Mouse (Mus musculus): ENCODE data around the gene Fntb. TPM values are rescaled to one million over a fixed set of nuclear protein-coding genes. Genes with fewer than 3 reads are reported as not detected.
"Not testable (repeated sequence)": the region's sequence is repeated elsewhere in the genome, so short reads cannot be mapped to it uniquely, and the experiment has no call there.

Gene Fntb
- polyA plus RNA-seq, 1 experiment from 2014 or later, result 40.2 TPM

DNA sequence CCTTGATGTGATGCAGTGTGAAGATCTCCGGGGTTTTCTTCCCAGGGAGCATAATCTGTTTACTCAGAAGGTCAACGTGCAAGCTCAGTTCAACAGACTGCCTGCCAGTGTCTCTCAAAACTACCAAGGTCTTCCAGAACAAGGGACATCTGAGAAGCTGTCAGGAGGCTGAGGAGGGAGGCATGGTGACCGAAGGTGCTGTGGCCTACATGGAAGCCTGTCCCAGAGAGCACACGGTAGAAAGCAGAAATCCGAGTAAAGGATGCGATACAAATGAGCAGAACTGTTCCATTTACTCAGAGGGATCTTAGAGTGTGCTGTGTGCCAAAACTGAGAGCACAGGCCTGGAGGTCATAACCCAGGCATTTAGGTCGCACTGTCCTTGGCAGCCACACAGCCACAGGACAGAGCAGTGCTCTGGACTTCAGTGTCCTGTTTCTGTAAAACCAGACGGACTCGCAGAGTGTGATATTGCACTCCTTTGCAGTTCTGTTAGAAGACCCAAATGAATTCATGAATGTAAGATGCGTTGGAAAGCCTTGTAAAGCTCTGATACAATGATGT, 18.7 kb downstream of the Fntb start:
- H3K9me3 ChIP-seq (ENCODE audit: control insufficient read depth, low read length), result no peaks in the 10 kb centered on the region
- WGBS, result 79% methylated on average over 10 of the region's 10 CpGs
- no peak overlapping the region for H3K4me2 ChIP-seq (ENCODE audit: low read depth, low read length)
- no peaks in the 10 kb centered on the region for H3K27me3 ChIP-seq (ENCODE audit: control insufficient read depth, insufficient read depth, low read length)
- H3K4me1 ChIP-seq (ENCODE audit: control insufficient read depth, insufficient read depth, low read length), result no peaks in the 10 kb centered on the region
- ATAC-seq (ENCODE audit: low read depth), result no peak
- no peak overlapping the region for H3K9ac ChIP-seq (replicated peaks; ENCODE audit: low read depth, low read length)
- no peak overlapping the region for H3K27ac ChIP-seq (ENCODE audit: low read depth, low read length)
- H3K36me3 ChIP-seq (ENCODE audit: control insufficient read depth, insufficient read depth, low read length), result no peaks in the 10 kb centered on the region
- no peak overlapping the region for H3K4me3 ChIP-seq (ENCODE audit: low read depth, low read length)

DNA sequence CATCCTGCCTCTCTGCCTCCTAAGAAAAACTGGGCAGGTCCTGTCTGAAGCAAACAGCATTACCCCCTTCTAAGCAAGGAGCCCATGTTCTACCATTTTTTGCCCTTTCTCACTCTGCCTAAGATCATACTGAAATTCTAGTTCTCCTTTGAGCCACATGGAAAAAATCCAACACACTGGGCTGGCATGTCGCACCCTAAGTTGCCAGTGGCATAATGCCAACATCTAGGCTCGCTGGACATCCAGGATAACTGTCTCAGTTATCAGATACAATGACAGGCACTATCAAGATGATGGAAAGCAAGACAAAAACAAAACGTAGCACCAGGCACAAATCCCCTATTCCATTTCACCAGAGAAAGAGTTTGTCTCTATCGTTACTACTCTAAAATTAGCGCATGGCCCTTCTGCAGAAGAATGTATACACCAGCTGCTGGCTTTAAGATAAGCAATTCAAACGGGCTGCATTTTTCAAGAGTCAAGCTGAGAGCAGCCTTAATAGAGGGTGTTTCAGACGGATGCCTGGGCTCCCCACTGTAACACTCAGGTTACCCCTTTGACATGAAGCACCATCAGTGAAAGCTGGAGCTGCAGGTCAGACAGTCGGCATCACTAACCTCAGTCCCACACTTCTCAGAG, 25.2 kb downstream of the Fntb start:
- no peak overlapping the region for H3K9ac ChIP-seq (replicated peaks; ENCODE audit: low read depth, low read length)
- WGBS, result 60% methylated on average over 8 of the region's 8 CpGs
- H3K4me1 ChIP-seq (ENCODE audit: control insufficient read depth, insufficient read depth, low read length), result no peaks in the 10 kb centered on the region
- no peaks in the 10 kb centered on the region for H3K9me3 ChIP-seq (ENCODE audit: control insufficient read depth, low read length)
- no peak overlapping the region for H3K4me3 ChIP-seq (ENCODE audit: low read depth, low read length)
- no peak for ATAC-seq (ENCODE audit: low read depth)
- no peak overlapping the region for H3K4me2 ChIP-seq (ENCODE audit: low read depth, low read length)
- no peaks in the 10 kb centered on the region for H3K36me3 ChIP-seq (ENCODE audit: control insufficient read depth, insufficient read depth, low read length)
- no peaks in the 10 kb centered on the region for H3K27me3 ChIP-seq (ENCODE audit: control insufficient read depth, insufficient read depth, low read length)
- H3K27ac ChIP-seq (ENCODE audit: low read depth, low read length), result no peak overlapping the region

DNA sequence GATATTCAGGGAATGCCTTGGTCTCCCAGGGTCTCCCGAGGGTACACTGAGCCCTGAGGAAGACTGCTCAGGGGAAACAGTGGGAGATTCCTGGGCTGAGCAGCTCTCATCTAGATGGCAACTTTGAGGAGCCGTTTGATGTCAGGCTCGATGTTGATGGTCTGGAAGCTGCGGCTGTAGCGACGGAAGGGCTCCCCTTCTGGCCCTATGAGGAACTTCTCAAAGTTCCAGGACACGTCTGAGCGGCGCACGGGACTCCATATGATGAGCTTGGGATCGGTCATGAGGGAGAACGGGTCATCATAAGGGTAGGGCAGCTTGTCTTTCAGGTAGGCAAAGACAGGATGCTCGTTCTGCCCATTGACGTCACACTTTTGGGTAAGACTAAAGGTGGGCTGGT, 27.2 kb downstream of the Fntb start:
- H3K4me3 ChIP-seq (ENCODE audit: low read depth, low read length); ATAC-seq (ENCODE audit: low read depth); H3K4me2 ChIP-seq (ENCODE audit: low read depth, low read length); H3K36me3 ChIP-seq (ENCODE audit: control insufficient read depth, insufficient read depth, low read length); H3K9me3 ChIP-seq (ENCODE audit: control insufficient read depth, low read length); H3K27me3 ChIP-seq (ENCODE audit: control insufficient read depth, insufficient read depth, low read length); H3K9ac ChIP-seq (replicated peaks; ENCODE audit: low read depth, low read length); H3K27ac ChIP-seq (ENCODE audit: low read depth, low read length); H3K4me1 ChIP-seq (ENCODE audit: control insufficient read depth, insufficient read depth, low read length): not testable (repeated sequence)
- WGBS, result 50% methylated on average over 14 of the region's 14 CpGs

DNA sequence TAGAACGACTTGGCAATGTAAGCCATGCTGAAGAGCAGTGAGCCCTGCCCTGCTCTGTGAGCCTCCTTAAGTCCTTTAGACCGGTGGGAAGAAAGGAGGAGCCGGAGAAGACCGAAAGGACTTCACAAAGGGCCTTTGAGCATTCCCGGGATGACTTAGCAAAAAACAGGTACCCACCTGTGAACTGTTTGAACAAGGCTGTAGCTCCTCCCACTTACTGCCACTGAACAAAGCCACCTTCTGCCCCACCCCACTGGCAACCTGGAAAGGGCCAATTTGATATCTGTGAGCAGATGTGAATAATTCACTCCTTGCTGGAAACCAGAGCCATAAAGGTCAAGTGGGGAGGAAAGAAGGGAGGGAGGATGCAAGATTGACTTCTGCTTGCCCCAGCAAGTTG, 30.0 kb downstream of the Fntb start, which contains the start of gene Gpx2:
Gene Gpx2, minus strand, starts transcription at position 205 of the 400 bp plus-strand sequence.
- 83% methylated on average over 5 of the region's 5 CpGs for WGBS
- no peaks in the 10 kb centered on the region for H3K36me3 ChIP-seq (ENCODE audit: control insufficient read depth, insufficient read depth, low read length)
- no peak within 1 kb of the TSS for H3K9ac ChIP-seq (replicated peaks; ENCODE audit: low read depth, low read length)
- H3K27me3 ChIP-seq (ENCODE audit: control insufficient read depth, insufficient read depth, low read length), result no peaks in the 10 kb centered on the region
- no peaks in the 10 kb centered on the region for H3K4me1 ChIP-seq (ENCODE audit: control insufficient read depth, insufficient read depth, low read length)
- no peak within 1 kb of the TSS for H3K4me3 ChIP-seq (ENCODE audit: low read depth, low read length)
- ATAC-seq (ENCODE audit: low read depth), result no peak
- H3K4me2 ChIP-seq (ENCODE audit: low read depth, low read length), result no peak within 1 kb of the TSS
- no peaks in the 10 kb centered on the region for H3K9me3 ChIP-seq (ENCODE audit: control insufficient read depth, low read length)
- no peak within 1 kb of the TSS for H3K27ac ChIP-seq (ENCODE audit: low read depth, low read length)

DNA sequence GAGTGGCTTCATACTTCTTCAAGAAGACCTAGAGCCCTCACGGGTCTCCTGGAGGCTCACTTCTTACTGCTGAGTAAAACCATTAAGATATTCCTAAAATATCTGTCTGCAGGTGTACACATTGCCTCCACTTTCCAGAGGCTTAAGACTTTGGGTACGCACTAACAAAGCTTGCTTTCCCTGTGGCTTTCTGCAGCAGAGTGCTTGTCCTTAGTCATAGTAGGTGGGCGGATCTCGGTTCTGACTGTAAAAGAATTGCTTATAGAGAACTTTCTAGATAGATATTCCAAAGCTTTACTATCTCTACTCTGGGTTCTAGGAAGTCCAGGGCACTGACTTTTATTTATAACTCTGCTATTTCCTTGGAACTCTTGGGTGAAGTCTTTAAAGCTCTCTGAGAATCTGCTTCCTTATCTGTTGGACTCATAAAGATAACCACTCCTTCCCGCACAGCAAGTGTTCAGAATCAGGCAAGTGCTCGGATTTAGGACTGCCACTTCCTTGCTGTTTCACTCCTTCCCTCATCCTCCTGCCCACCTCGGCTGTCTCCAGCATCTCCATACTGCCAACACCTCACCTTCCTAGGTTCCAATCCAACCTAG, 31.6 kb downstream of the Fntb start:
- Histone ChIP-seq H3K4me2 (ENCODE audit: low read depth, low read length) (no peak overlapping the region), H3K9me3 (ENCODE audit: control insufficient read depth, low read length) (no peaks in the 10 kb centered on the region), H3K4me1 (ENCODE audit: control insufficient read depth, insufficient read depth, low read length) (no peaks in the 10 kb centered on the region), H3K27ac (ENCODE audit: low read depth, low read length) (no peak overlapping the region), H3K36me3 (ENCODE audit: control insufficient read depth, insufficient read depth, low read length) (no peaks in the 10 kb centered on the region), H3K9ac (replicated peaks; ENCODE audit: low read depth, low read length) (no peak overlapping the region), H3K27me3 (ENCODE audit: control insufficient read depth, insufficient read depth, low read length) (no peaks in the 10 kb centered on the region), H3K4me3 (ENCODE audit: low read depth, low read length) (no peak overlapping the region)
- no peak for ATAC-seq (ENCODE audit: low read depth)
- 90% methylated on average over 7 of the region's 7 CpGs for WGBS

GRCm38 (mm10) chr12:76798008-76798720, 32.8 kb downstream of the Fntb start:
- no peak overlapping the region for H3K4me3 ChIP-seq (ENCODE audit: low read depth, low read length)
- H3K4me2 ChIP-seq (ENCODE audit: low read depth, low read length), result no peak overlapping the region
- no peak overlapping the region for H3K27ac ChIP-seq (ENCODE audit: low read depth, low read length)
- no peaks in the 10 kb centered on the region for H3K27me3 ChIP-seq (ENCODE audit: control insufficient read depth, insufficient read depth, low read length)
- H3K9ac ChIP-seq (replicated peaks; ENCODE audit: low read depth, low read length), result no peak overlapping the region
- H3K4me1 ChIP-seq (ENCODE audit: control insufficient read depth, insufficient read depth, low read length), result no peaks in the 10 kb centered on the region
- no peaks in the 10 kb centered on the region for H3K9me3 ChIP-seq (ENCODE audit: control insufficient read depth, low read length)
- ATAC-seq (ENCODE audit: low read depth), result no peak
- WGBS, result 65% methylated on average over 5 of the region's 5 CpGs
- no peaks in the 10 kb centered on the region for H3K36me3 ChIP-seq (ENCODE audit: control insufficient read depth, insufficient read depth, low read length)

GRCm38 (mm10) chr12:76803028-76803427, 37.6 kb downstream of the Fntb start:
- H3K27ac ChIP-seq (ENCODE audit: low read depth, low read length), result no peak overlapping the region
- H3K9me3 ChIP-seq (ENCODE audit: control insufficient read depth, low read length), result no peaks in the 10 kb centered on the region
- H3K36me3 ChIP-seq (ENCODE audit: control insufficient read depth, insufficient read depth, low read length), result no peaks in the 10 kb centered on the region
- no peak overlapping the region for H3K4me2 ChIP-seq (ENCODE audit: low read depth, low read length)
- 94% methylated on average over 10 of the region's 10 CpGs for WGBS
- no peak overlapping the region for H3K4me3 ChIP-seq (ENCODE audit: low read depth, low read length)
- H3K4me1 ChIP-seq (ENCODE audit: control insufficient read depth, insufficient read depth, low read length), result no peaks in the 10 kb centered on the region
- H3K27me3 ChIP-seq (ENCODE audit: control insufficient read depth, insufficient read depth, low read length), result no peaks in the 10 kb centered on the region
- no peak for ATAC-seq (ENCODE audit: low read depth)
- H3K9ac ChIP-seq (replicated peaks; ENCODE audit: low read depth, low read length), result no peak overlapping the region

GRCm38 (mm10) chr12:76803700-76804252, 38.4 kb downstream of the Fntb start:
- Histone ChIP-seq H3K9ac (replicated peaks; ENCODE audit: low read depth, low read length) (no peak overlapping the region), H3K4me3 (ENCODE audit: low read depth, low read length) (no peak overlapping the region), H3K4me2 (ENCODE audit: low read depth, low read length) (no peak overlapping the region), H3K9me3 (ENCODE audit: control insufficient read depth, low read length) (no peaks in the 10 kb centered on the region), H3K4me1 (ENCODE audit: control insufficient read depth, insufficient read depth, low read length) (no peaks in the 10 kb centered on the region), H3K36me3 (ENCODE audit: control insufficient read depth, insufficient read depth, low read length) (no peaks in the 10 kb centered on the region), H3K27ac (ENCODE audit: low read depth, low read length) (no peak overlapping the region), H3K27me3 (ENCODE audit: control insufficient read depth, insufficient read depth, low read length) (no peaks in the 10 kb centered on the region)
- WGBS, result 57% methylated on average over 7 of the region's 7 CpGs
- ATAC-seq (ENCODE audit: low read depth), result no peak

All from neural tube, embryonic 14.5 days (tissue).